Mouse (Mus musculus): ENCODE measurements around the gene Fkbp4.

- TF ChIP-seq FLI1 (IDR thresholded peaks at IDR 0.05; ENCODE audit: low read length) (no peak), GATA1 (IDR thresholded peaks at IDR 0.05; ENCODE audit: borderline replicate concordance, low read length) (no peak)
Measured at GRCm38 (mm10) chr6:128421036-128421435, 17.4 kb downstream of the Fkbp4 start.
